Mouse (Mus musculus): ENCODE data around the gene Ppig. TPM values are rescaled to one million over a fixed set of nuclear protein-coding genes. Genes with fewer than 3 reads are reported as not detected.
A peak's percentile ranks its signal among the peaks of the same experiment; 100 is the strongest.

Gene Ppig
- polyA plus RNA-seq, 1 experiment from 2014 or later = 144 TPM

GRCm38 (mm10) chr2:69712171-69712570 is 10.2 kb upstream of the Ppig start:
- H3K27me3 ChIP-seq (replicated peaks) = no peaks in the 10 kb centered on the region
- H3K4me1 ChIP-seq = no peaks in the 10 kb centered on the region
- H3K9ac ChIP-seq = no peak overlapping the region
- peaks cover 7% of the 10 kb centered on the region for H3K36me3 ChIP-seq
- no peak overlapping the region for H3K4me2 ChIP-seq (replicated peaks)
- 90% methylated on average over 14 of the region's 14 CpGs for WGBS
- no peak for ATAC-seq (ENCODE audit: low FRiP score, low read depth)
- no peak overlapping the region for H3K27ac ChIP-seq
- no peak overlapping the region for H3K4me3 ChIP-seq
- no peaks in the 10 kb centered on the region for H3K9me3 ChIP-seq

- Histone ChIP-seq H3K27me3 (replicated peaks) (no peaks in the 10 kb centered on the region), H3K27ac (no peak within 1 kb of the TSS), H3K36me3 (peaks cover 7% of the 10 kb centered on the region), H3K4me1 (no peaks in the 10 kb centered on the region), H3K4me3 (peak within 1 kb of the TSS; percentile 65), H3K9me3 (no peaks in the 10 kb centered on the region), H3K9ac (peak within 1 kb of the TSS; percentile 66), H3K4me2 (replicated peaks) (peak within 1 kb of the TSS; percentile 80)
- peak; percentile 100 for ATAC-seq (ENCODE audit: low FRiP score, low read depth)
- under 1% methylated on average over 39 of the region's 39 CpGs for WGBS
Observed at GRCm38 (mm10) chr2:69712981-69713625, 9.2 kb upstream of the Ppig start, which contains the start of gene Fastkd1. Fastkd1 (minus strand) TSS chr2:69713516.

GRCm38 (mm10) chr2:69713626-69714014 is 8.7 kb upstream of the Ppig start:
- H3K4me3 ChIP-seq = peak overlapping the region; percentile 65; the same call in 1 of the 2 replicates
- H3K27ac ChIP-seq = no peak overlapping the region
- H3K4me1 ChIP-seq = no peaks in the 10 kb centered on the region
- H3K27me3 ChIP-seq (replicated peaks) = no peaks in the 10 kb centered on the region
- peaks cover 7% of the 10 kb centered on the region; the same call in 1 of the 2 replicates for H3K36me3 ChIP-seq
- 32% methylated on average over 4 of the region's 4 CpGs for WGBS
- peak overlapping the region; percentile 80 for H3K4me2 ChIP-seq (replicated peaks)
- no peaks in the 10 kb centered on the region for H3K9me3 ChIP-seq
- no peak overlapping the region for H3K9ac ChIP-seq
- peak; percentile 49; the same call in 1 of the 2 replicates for ATAC-seq (ENCODE audit: low FRiP score, low read depth)

GRCm38 (mm10) chr2:69714126-69714525 is 8.2 kb upstream of the Ppig start:
- Histone ChIP-seq H3K4me2 (replicated peaks) (no peak overlapping the region), H3K36me3 (peaks cover 7% of the 10 kb centered on the region; the same call in 1 of the 2 replicates), H3K9ac (no peak overlapping the region), H3K4me3 (no peak overlapping the region), H3K27ac (no peak overlapping the region), H3K4me1 (no peaks in the 10 kb centered on the region), H3K9me3 (no peaks in the 10 kb centered on the region), H3K27me3 (replicated peaks) (no peaks in the 10 kb centered on the region)
- 86% methylated on average over 5 of the region's 5 CpGs for WGBS
- ATAC-seq (ENCODE audit: low FRiP score, low read depth) = no peak

- Histone ChIP-seq H3K9ac (no peak overlapping the region), H3K4me2 (replicated peaks) (no peak overlapping the region), H3K4me3 (no peak overlapping the region), H3K4me1 (no peaks in the 10 kb centered on the region), H3K9me3 (no peaks in the 10 kb centered on the region), H3K27me3 (replicated peaks) (no peaks in the 10 kb centered on the region; the same call in 1 of the 2 replicates), H3K27ac (no peak overlapping the region), H3K36me3 (no peaks in the 10 kb centered on the region)
- 74% methylated on average over 3 of the region's 3 CpGs for WGBS
- ATAC-seq (ENCODE audit: low FRiP score, low read depth) = no peak
Observed at GRCm38 (mm10) chr2:69716483-69716882, 5.9 kb upstream of the Ppig start.

- Histone ChIP-seq H3K9me3 (no peaks in the 10 kb centered on the region), H3K36me3 (no peaks in the 10 kb centered on the region), H3K9ac (no peak overlapping the region), H3K4me3 (no peak overlapping the region), H3K4me1 (peaks cover 5% of the 10 kb centered on the region), H3K4me2 (replicated peaks) (no peak overlapping the region), H3K27me3 (replicated peaks) (no peaks in the 10 kb centered on the region; the same call in 1 of the 2 replicates), H3K27ac (no peak overlapping the region)
- WGBS = 83% methylated on average over 1 of the region's 1 CpGs
- no peak for ATAC-seq (ENCODE audit: low FRiP score, low read depth)
Observed at GRCm38 (mm10) chr2:69719121-69719520, 3.2 kb upstream of the Ppig start.

GRCm38 (mm10) chr2:69722650-69723518 is 539 bp downstream of the Ppig start:
- Histone ChIP-seq H3K4me2 (replicated peaks) (peak overlapping the region; percentile 80), H3K36me3 (no peaks in the 10 kb centered on the region), H3K9ac (peak overlapping the region; percentile 73), H3K4me1 (peaks cover 9% of the 10 kb centered on the region), H3K9me3 (no peaks in the 10 kb centered on the region), H3K4me3 (peak overlapping the region; percentile 96), H3K27me3 (replicated peaks) (no peaks in the 10 kb centered on the region; the same call in 1 of the 2 replicates), H3K27ac (peak overlapping the region; percentile 32; the same call in 1 of the 2 replicates)
- ATAC-seq (ENCODE audit: low FRiP score, low read depth) = peak; percentile 98
- WGBS = under 1% methylated on average over 91 of the region's 91 CpGs

GRCm38 (mm10) chr2:69723519-69723825 is 1.1 kb downstream of the Ppig start:
- no peaks in the 10 kb centered on the region; the same call in 1 of the 2 replicates for H3K27me3 ChIP-seq (replicated peaks)
- peak overlapping the region; percentile 96 for H3K4me3 ChIP-seq
- peak overlapping the region; percentile 80 for H3K4me2 ChIP-seq (replicated peaks)
- no peaks in the 10 kb centered on the region for H3K9me3 ChIP-seq
- peaks cover 9% of the 10 kb centered on the region for H3K4me1 ChIP-seq
- no peaks in the 10 kb centered on the region for H3K36me3 ChIP-seq
- WGBS = 1% methylated on average over 13 of the region's 13 CpGs
- H3K9ac ChIP-seq = peak overlapping the region; percentile 73
- no peak for ATAC-seq (ENCODE audit: low FRiP score, low read depth)
- H3K27ac ChIP-seq = no peak overlapping the region

GRCm38 (mm10) chr2:69745091-69745490 is 22.7 kb downstream of the Ppig start:
- no peaks in the 10 kb centered on the region for H3K27me3 ChIP-seq (replicated peaks)
- H3K9me3 ChIP-seq = peaks cover 5% of the 10 kb centered on the region; the same call in 1 of the 2 replicates
- no peak for ATAC-seq (ENCODE audit: low FRiP score, low read depth)
- H3K9ac ChIP-seq = no peak overlapping the region
- no peak overlapping the region for H3K27ac ChIP-seq
- peaks cover 51% of the 10 kb centered on the region for H3K36me3 ChIP-seq
- no peaks in the 10 kb centered on the region for H3K4me1 ChIP-seq
- H3K4me2 ChIP-seq (replicated peaks) = no peak overlapping the region
- WGBS = 92% methylated on average over 1 of the region's 1 CpGs
- no peak overlapping the region for H3K4me3 ChIP-seq

- no peaks in the 10 kb centered on the region for H3K9me3 ChIP-seq
- H3K27me3 ChIP-seq (replicated peaks) = no peaks in the 10 kb centered on the region
- H3K4me1 ChIP-seq = peaks cover 8% of the 10 kb centered on the region; the same call in 1 of the 2 replicates
- peaks cover 2% of the 10 kb centered on the region; the same call in 1 of the 2 replicates for H3K36me3 ChIP-seq
- no peak overlapping the region for H3K4me2 ChIP-seq (replicated peaks)
- no peak overlapping the region for H3K27ac ChIP-seq
- H3K4me3 ChIP-seq = no peak overlapping the region
- WGBS = 35% methylated on average over 5 of the region's 5 CpGs
- ATAC-seq (ENCODE audit: low FRiP score, low read depth) = peak; percentile 66
- H3K9ac ChIP-seq = no peak overlapping the region
Observed at GRCm38 (mm10) chr2:69760980-69761379, 38.6 kb downstream of the Ppig start.

- Histone ChIP-seq H3K9me3 (no peaks in the 10 kb centered on the region), H3K36me3 (peaks cover 5% of the 10 kb centered on the region; the same call in 1 of the 2 replicates), H3K27me3 (replicated peaks) (no peaks in the 10 kb centered on the region), H3K4me1 (peaks cover 8% of the 10 kb centered on the region; the same call in 1 of the 2 replicates), H3K4me3 (no peak overlapping the region), H3K4me2 (replicated peaks) (no peak overlapping the region), H3K9ac (no peak overlapping the region), H3K27ac (no peak overlapping the region)
- 95% methylated on average over 4 of the region's 4 CpGs for WGBS
- no peak for ATAC-seq (ENCODE audit: low FRiP score, low read depth)
Observed at GRCm38 (mm10) chr2:69763340-69763739, 41.0 kb downstream of the Ppig start.

GRCm38 (mm10) chr2:69764716-69765115 is 42.4 kb downstream of the Ppig start:
- ATAC-seq (ENCODE audit: low FRiP score, low read depth) = no peak
- Histone ChIP-seq H3K9ac (no peak overlapping the region), H3K27me3 (replicated peaks) (no peaks in the 10 kb centered on the region), H3K36me3 (peaks cover 5% of the 10 kb centered on the region; the same call in 1 of the 2 replicates), H3K4me2 (replicated peaks) (no peak overlapping the region), H3K4me1 (peaks cover 8% of the 10 kb centered on the region; the same call in 1 of the 2 replicates), H3K9me3 (no peaks in the 10 kb centered on the region), H3K4me3 (no peak overlapping the region), H3K27ac (no peak overlapping the region)
- 76% methylated on average over 1 of the region's 1 CpGs for WGBS
